In the genomic region with DNA sequence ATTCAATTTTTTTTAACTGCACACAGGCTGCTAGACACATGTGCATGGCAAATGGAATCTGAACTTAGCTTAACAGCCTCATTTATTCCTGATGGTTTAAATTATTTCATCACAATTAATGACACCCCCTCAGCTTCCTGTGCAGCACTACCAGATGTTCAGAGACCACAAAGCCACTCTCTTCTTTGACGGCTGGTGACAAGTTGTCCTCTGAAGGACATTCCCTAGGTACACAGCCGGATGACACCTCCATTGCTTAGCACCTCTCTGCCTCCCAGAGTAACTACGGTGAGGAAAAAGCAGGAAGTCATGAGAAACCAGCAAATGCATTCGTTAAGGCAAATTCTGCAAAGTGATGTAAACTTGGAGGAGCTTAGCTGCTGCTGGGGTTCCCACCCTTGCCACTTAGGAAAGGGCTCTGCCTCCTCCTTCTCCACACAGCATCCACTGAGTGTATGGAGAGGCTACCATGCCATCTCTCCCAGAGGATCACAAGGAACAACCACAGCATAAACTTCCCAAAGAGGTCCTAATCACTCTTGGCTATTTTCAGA, we compare ENCODE assay signal across 20 mouse cellular contexts.
DNase-seq lines count a peak whose midpoint lies in the region; ATAC-seq and TF ChIP-seq lines count a peak whose summit lies in the region.
"Had no signal": no experiment of that assay in that cellular context is flagged by ENCODE, and none has a peak within 500 bp of the region (broad histone marks: within the 10 kb centered on the region; RNA-seq: fewer than 3 reads in every experiment).

No protein-coding gene starts in this region.

- no peaks in the 10 kb centered on the region for H3K9me3 ChIP-seq in limb, embryonic 15.5 days
- H3K9me3 ChIP-seq in liver, postnatal 0 days (ENCODE audit: low read length), result no peaks in the 10 kb centered on the region
- H3K9me3 ChIP-seq: heart, embryonic 13.5 days; megakaryocyte, embryonic 14.5 days; neural tube, embryonic 13.5 days had no signal

- H3K4me1 ChIP-seq in embryonic fibroblast, embryonic 13.5 days (ENCODE audit: control insufficient read depth, insufficient read depth, low read length), result peaks cover 19% of the 10 kb centered on the region
- peaks cover 28% of the 10 kb centered on the region for H3K4me1 ChIP-seq in limb, embryonic 15.5 days
- H3K4me1 ChIP-seq in liver, postnatal 0 days (ENCODE audit: insufficient read depth), result no peaks in the 10 kb centered on the region
- H3K4me1 ChIP-seq in lung, adult 2 months (ENCODE audit: control insufficient read depth, insufficient read depth, low read length), result no peaks in the 10 kb centered on the region
- H3K4me1 ChIP-seq: megakaryocyte, embryonic 14.5 days had no signal

- peak overlapping the region; percentile 32 for H3K27ac ChIP-seq in embryonic fibroblast, embryonic 13.5 days (ENCODE audit: insufficient read depth, low read length)
- H3K27ac ChIP-seq in limb, embryonic 15.5 days, result no peak overlapping the region
- no peak overlapping the region for H3K27ac ChIP-seq in liver, postnatal 0 days (ENCODE audit: low read depth)
- H3K27ac ChIP-seq: heart, embryonic 13.5 days; liver, embryonic 14.5 days; neural tube, embryonic 13.5 days had no signal

- 27% methylated on average over 4 of the region's 4 CpGs for WGBS in limb, embryonic 15.5 days
- WGBS in liver, postnatal 0 days (ENCODE audit: insufficient replicate concordance), result 25% methylated on average over 4 of the region's 4 CpGs
- 32% methylated on average over 4 of the region's 4 CpGs for WGBS in lung, adult 2 months

- H3K36me3 ChIP-seq in limb, embryonic 15.5 days, result no peaks in the 10 kb centered on the region
- no peaks in the 10 kb centered on the region for H3K36me3 ChIP-seq in liver, postnatal 0 days (replicated peaks; ENCODE audit: insufficient read depth, low read length)
- H3K36me3 ChIP-seq: heart, embryonic 13.5 days; neural tube, embryonic 13.5 days had no signal

- no peak for TF ChIP-seq EP300 in liver, postnatal 0 days (IDR thresholded peaks at IDR 0.05; ENCODE audit: low read depth)

- no peak overlapping the region for H3K9ac ChIP-seq in limb, embryonic 15.5 days
- no peak overlapping the region for H3K9ac ChIP-seq in liver, postnatal 0 days (replicated peaks)
- H3K9ac ChIP-seq: heart, embryonic 13.5 days; liver, embryonic 14.5 days; neural tube, embryonic 13.5 days had no signal

- no peak overlapping the region for H3K4me3 ChIP-seq in embryonic fibroblast, embryonic 13.5 days (ENCODE audit: insufficient read depth, low read length)
- H3K4me3 ChIP-seq in limb, embryonic 15.5 days, result no peak overlapping the region
- no peak overlapping the region for H3K4me3 ChIP-seq in liver, postnatal 0 days (ENCODE audit: low read depth, low read length)
- no peak overlapping the region for H3K4me3 ChIP-seq in lung, adult 2 months (replicated peaks; ENCODE audit: extremely low read depth, low read depth, low read length)
- H3K4me3 ChIP-seq: heart, embryonic 13.5 days; megakaryocyte, embryonic 14.5 days; neural tube, embryonic 13.5 days had no signal

- peak; percentile 19 for DNase-seq in embryo, embryonic 10.5 days (ENCODE audit: low spot score)
- DNase-seq in embryo, embryonic 9.5 days (ENCODE audit: extremely low spot score), result no peak
- peak; percentile 31 for DNase-seq in brain, embryonic 14.5 days (ENCODE audit: low read depth)
- DNase-seq in liver, postnatal 0 days, result no peak
- no peak for DNase-seq in lung, adult 2 months
- no peak for DNase-seq in urinary bladder, postnatal 36 days (ENCODE audit: low spot score in 2 of 2)
- DNase-seq: adrenal gland, postnatal 14 days; cerebellum, adult 2 months; heart, postnatal 4 days; kidney, postnatal 4 days; lung, postnatal 10 days; thymus, postnatal 4 days had no signal

- TF ChIP-seq POLR2A in brain, embryonic 14.5 days (IDR thresholded peaks at IDR 0.05; ENCODE audit: borderline replicate concordance, extremely low read depth, insufficient read depth, insufficient read length, poor library complexity, severe bottlenecking), result no peak
- TF ChIP-seq POLR2A in embryonic fibroblast, embryonic 13.5 days (IDR thresholded peaks at IDR 0.05; ENCODE audit: low read depth, low read length), result no peak
- TF ChIP-seq POLR2A in lung, adult 2 months (IDR thresholded peaks at IDR 0.05; ENCODE audit: borderline replicate concordance, extremely low read depth, low read depth, low read length), result no peak

- ATAC-seq in limb, embryonic 15.5 days (ENCODE audit: insufficient number of reproducible peaks, low FRiP score, low TSS enrichment, low read depth), result no peak
- no peak for ATAC-seq in liver, postnatal 0 days
- ATAC-seq: activated CD4-positive, CD25-positive, alpha-beta regulatory T cell, adult 4 months; inflammation-experienced regulatory T-cells, adult 6 months had no signal

- H3K4me2 ChIP-seq in limb, embryonic 15.5 days, result peak overlapping the region; percentile 32; the same call in 1 of the 2 replicates
- no peak overlapping the region for H3K4me2 ChIP-seq in liver, postnatal 0 days (ENCODE audit: low read depth, low read length)
- H3K4me2 ChIP-seq: heart, embryonic 13.5 days; neural tube, embryonic 13.5 days had no signal

- TF ChIP-seq CTCF in brain, embryonic 14.5 days (IDR thresholded peaks at IDR 0.05; ENCODE audit: borderline replicate concordance, extremely low read depth, insufficient read depth, insufficient read length), result no peak
- no peak for TF ChIP-seq CTCF in embryonic fibroblast, embryonic 13.5 days (IDR thresholded peaks at IDR 0.05; ENCODE audit: borderline replicate concordance, insufficient read depth, low read length)
- no peak for TF ChIP-seq CTCF in liver, postnatal 0 days (IDR thresholded peaks at IDR 0.05; ENCODE audit: low read depth)
- no peak for TF ChIP-seq CTCF in lung, adult 2 months (IDR thresholded peaks at IDR 0.05; ENCODE audit: insufficient read depth, low read length)

- H3K27me3 ChIP-seq in limb, embryonic 15.5 days, result no peaks in the 10 kb centered on the region
- no peaks in the 10 kb centered on the region for H3K27me3 ChIP-seq in liver, postnatal 0 days (ENCODE audit: insufficient read depth, low read length)
- H3K27me3 ChIP-seq: heart, embryonic 13.5 days; megakaryocyte, embryonic 14.5 days; neural tube, embryonic 13.5 days had no signal

Comparison
In these comparisons a context has a peak if more than half of its experiments do, and no peak if none do; other contexts are left out.
1. DNase-seq: peak in embryo, embryonic 10.5 days (single experiment) and brain, embryonic 14.5 days (single experiment); none in embryo, embryonic 9.5 days (single experiment), liver, postnatal 0 days (single experiment), lung, adult 2 months (single experiment) and urinary bladder, postnatal 36 days (0 of 2).